Mouse (Mus musculus): Measurements from ENCODE around the gene P2rx4.

DNA sequence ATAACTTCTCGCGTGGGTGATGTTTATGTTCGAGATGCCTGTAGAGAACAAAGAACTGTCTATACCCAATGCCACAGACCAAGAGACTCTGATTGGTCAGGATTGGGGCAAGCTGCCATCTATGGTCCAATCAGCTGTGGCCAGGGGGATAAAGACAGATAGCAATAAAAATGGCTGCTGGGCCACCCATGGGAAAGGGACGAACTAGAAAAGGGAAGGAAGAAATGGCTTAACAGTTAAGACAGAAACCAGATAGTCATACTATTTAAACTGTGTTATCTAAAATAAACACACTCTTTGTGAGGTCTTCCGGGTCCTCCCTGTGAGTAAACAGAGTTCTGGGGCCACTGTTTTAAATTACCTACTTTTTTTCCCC is 6.5 kb upstream of the P2rx4 start:
- TF ChIP-seq CTCF (conservative IDR thresholded peaks at IDR 0.05; ENCODE audit: low read length) (no peak), POU5F1 (IDR thresholded peaks at IDR 0.05; ENCODE audit: borderline replicate concordance, low read length) (no peak)
